Mouse (Mus musculus): ENCODE data around the gene Abca6.

The Abca6 gene

GRCm38 (mm10) chr11:110251534-110251933, at the start of gene Abca6:
Abca6 (minus strand) TSS chr11:110251776.
- WGBS: 3% methylated on average over 8 of the region's 8 CpGs

GRCm38 (mm10) chr11:110297917-110298533, 46.4 kb upstream of the Abca6 start:
- 78% methylated on average over 13 of the region's 13 CpGs for WGBS

GRCm38 (mm10) chr11:110290586-110290985, 39.0 kb upstream of the Abca6 start:
- WGBS: 78% methylated on average over 2 of the region's 2 CpGs

- WGBS: 93% methylated on average over 3 of the region's 3 CpGs
Measured at GRCm38 (mm10) chr11:110288423-110288822, 36.8 kb upstream of the Abca6 start.

GRCm38 (mm10) chr11:110287694-110288093, 36.1 kb upstream of the Abca6 start:
- whole genome bisulfite sequencing: 43% methylated on average over 9 of the region's 9 CpGs

GRCm38 (mm10) chr11:110286331-110286730, 34.8 kb upstream of the Abca6 start:
- 92% methylated on average over 3 of the region's 3 CpGs for WGBS

- WGBS: 72% methylated on average over 10 of the region's 10 CpGs
Measured at GRCm38 (mm10) chr11:110284849-110285248, 33.3 kb upstream of the Abca6 start.

GRCm38 (mm10) chr11:110284185-110284787, 32.7 kb upstream of the Abca6 start:
- 90% methylated on average over 9 of the region's 9 CpGs for WGBS

- 64% methylated on average over 3 of the region's 3 CpGs for WGBS
Measured at GRCm38 (mm10) chr11:110274794-110275193, 23.2 kb upstream of the Abca6 start.

GRCm38 (mm10) chr11:110271745-110272144, 20.2 kb upstream of the Abca6 start:
- WGBS: 3% methylated on average over 5 of the region's 5 CpGs

GRCm38 (mm10) chr11:110268244-110268844, 16.8 kb upstream of the Abca6 start:
- 35% methylated on average over 8 of the region's 8 CpGs for WGBS

- WGBS: 92% methylated on average over 6 of the region's 6 CpGs
Measured at GRCm38 (mm10) chr11:110267232-110267631, 15.7 kb upstream of the Abca6 start.

GRCm38 (mm10) chr11:110266757-110267156, 15.2 kb upstream of the Abca6 start:
- 64% methylated on average over 11 of the region's 11 CpGs for WGBS

- 72% methylated on average over 3 of the region's 3 CpGs for WGBS
Measured at GRCm38 (mm10) chr11:110261867-110262266, 10.3 kb upstream of the Abca6 start.

GRCm38 (mm10) chr11:110257911-110258310, 6.3 kb upstream of the Abca6 start:
- 58% methylated on average over 4 of the region's 4 CpGs for WGBS

GRCm38 (mm10) chr11:110257061-110257460, 5.5 kb upstream of the Abca6 start:
- WGBS: 95% methylated on average over 4 of the region's 4 CpGs

GRCm38 (mm10) chr11:110252256-110252655, 680 bp upstream of the Abca6 start:
- WGBS: 89% methylated on average over 3 of the region's 3 CpGs

GRCm38 (mm10) chr11:110244730-110245129, 6.8 kb downstream of the Abca6 start:
- 84% methylated on average over 10 of the region's 10 CpGs for WGBS

GRCm38 (mm10) chr11:110237466-110237865, 14.1 kb downstream of the Abca6 start:
- WGBS: 95% methylated on average over 2 of the region's 2 CpGs

GRCm38 (mm10) chr11:110203930-110204329, 47.6 kb downstream of the Abca6 start:
- 81% methylated on average over 5 of the region's 5 CpGs for WGBS

GRCm38 (mm10) chr11:110198882-110199281, 52.7 kb downstream of the Abca6 start:
- WGBS: 87% methylated on average over 3 of the region's 3 CpGs

GRCm38 (mm10) chr11:110196561-110197306, 54.8 kb downstream of the Abca6 start:
- 86% methylated on average over 8 of the region's 8 CpGs for WGBS

Data from cerebral cortex, adult 2 months (tissue).